Mouse (Mus musculus): ENCODE data around the gene Tectb. TPM values are rescaled to one million over a fixed set of nuclear protein-coding genes. Genes with fewer than 3 reads are reported as not detected.

Gene Tectb
- polyA plus RNA-seq (2016; fragmentation: Nextera tagmentation; extraction: Ambion mirVana) = 0.15 and 0.27 TPM in 2 replicates

DNA sequence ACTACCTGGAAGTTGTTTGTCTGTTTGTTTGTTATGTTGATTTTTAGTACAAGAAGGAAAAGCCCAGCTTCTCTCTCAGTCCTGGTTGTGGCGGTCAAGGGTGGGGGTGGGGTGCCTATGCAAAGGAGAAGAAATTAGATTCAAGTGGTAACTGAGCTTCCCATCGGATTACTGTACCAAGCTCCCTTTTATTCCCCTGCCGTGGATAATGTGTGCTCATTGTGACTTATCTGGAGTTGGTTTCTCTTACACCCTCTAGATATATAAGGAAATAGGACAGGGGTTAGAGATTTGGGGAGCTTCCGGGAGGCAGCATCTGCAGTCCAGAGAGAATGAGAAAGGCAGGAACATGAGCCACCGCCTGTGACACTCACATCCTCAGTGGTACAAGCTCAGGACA is at the start of gene Tectb:
TSS of gene Tectb (plus strand) at position 301 of the 400 bp plus-strand sequence.
- H3K36me3 ChIP-seq = no peaks in the 10 kb centered on the region
- H3K27ac ChIP-seq = no peak within 1 kb of the TSS
- H3K9ac ChIP-seq = no peak within 1 kb of the TSS
- no peaks in the 10 kb centered on the region for H3K27me3 ChIP-seq
- H3K4me3 ChIP-seq = no peak within 1 kb of the TSS
- 70% methylated on average over 5 of the region's 5 CpGs for WGBS
- no peak for ATAC-seq (ENCODE audit: insufficient number of reproducible peaks, insufficient read depth, low FRiP score, low TSS enrichment)
- no peak within 1 kb of the TSS for H3K4me2 ChIP-seq (replicated peaks)
- H3K9me3 ChIP-seq = no peaks in the 10 kb centered on the region
- H3K4me1 ChIP-seq = no peaks in the 10 kb centered on the region

GRCm38 (mm10) chr19:55131747-55132146 is 48.8 kb upstream of the Tectb start:
- Histone ChIP-seq H3K27me3 (no peaks in the 10 kb centered on the region), H3K36me3 (no peaks in the 10 kb centered on the region), H3K4me3 (no peak overlapping the region), H3K9me3 (no peaks in the 10 kb centered on the region), H3K4me2 (replicated peaks) (no peak overlapping the region), H3K4me1 (no peaks in the 10 kb centered on the region; the same call in 1 of the 2 replicates), H3K27ac (no peak overlapping the region), H3K9ac (no peak overlapping the region)
- no peak for ATAC-seq (ENCODE audit: insufficient number of reproducible peaks, insufficient read depth, low FRiP score, low TSS enrichment)
- 38% methylated on average over 1 of the region's 1 CpGs for WGBS

GRCm38 (mm10) chr19:55132476-55132875 is 48.1 kb upstream of the Tectb start:
- Histone ChIP-seq H3K4me2 (replicated peaks) (no peak overlapping the region), H3K4me1 (no peaks in the 10 kb centered on the region; the same call in 1 of the 2 replicates), H3K9me3 (no peaks in the 10 kb centered on the region), H3K4me3 (no peak overlapping the region), H3K36me3 (no peaks in the 10 kb centered on the region), H3K27me3 (no peaks in the 10 kb centered on the region), H3K9ac (no peak overlapping the region), H3K27ac (no peak overlapping the region)
- ATAC-seq (ENCODE audit: insufficient number of reproducible peaks, insufficient read depth, low FRiP score, low TSS enrichment) = no peak
- WGBS = 62% methylated on average over 3 of the region's 3 CpGs

DNA sequence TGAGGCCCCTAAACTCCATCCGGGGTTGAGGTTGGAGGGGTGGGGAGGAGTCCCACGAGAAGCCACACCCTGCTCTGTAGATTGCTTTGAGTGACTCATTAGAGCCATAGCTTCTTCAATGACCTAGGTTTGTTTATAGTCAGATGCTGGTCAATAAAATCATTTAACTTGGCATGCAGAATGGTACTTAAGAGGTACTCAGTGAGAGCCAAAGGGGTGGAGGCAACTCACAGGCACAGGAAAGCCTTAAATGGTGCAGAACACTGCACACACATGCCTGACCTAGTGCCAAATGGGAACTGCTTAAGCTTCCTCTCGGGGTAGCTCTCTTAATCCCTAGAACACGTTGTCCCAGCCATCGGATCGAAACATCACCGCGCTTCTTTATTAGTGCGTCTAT is 46.0 kb upstream of the Tectb start:
- no peak for ATAC-seq (ENCODE audit: insufficient number of reproducible peaks, insufficient read depth, low FRiP score, low TSS enrichment)
- H3K9me3 ChIP-seq = no peaks in the 10 kb centered on the region
- H3K36me3 ChIP-seq = no peaks in the 10 kb centered on the region
- no peak overlapping the region for H3K27ac ChIP-seq
- H3K9ac ChIP-seq = no peak overlapping the region
- H3K4me2 ChIP-seq (replicated peaks) = no peak overlapping the region
- H3K4me1 ChIP-seq = no peaks in the 10 kb centered on the region; the same call in 1 of the 2 replicates
- 82% methylated on average over 9 of the region's 9 CpGs for WGBS
- H3K27me3 ChIP-seq = no peaks in the 10 kb centered on the region
- H3K4me3 ChIP-seq = no peak overlapping the region

GRCm38 (mm10) chr19:55135918-55136317 is 44.6 kb upstream of the Tectb start:
- Histone ChIP-seq H3K36me3 (no peaks in the 10 kb centered on the region), H3K9me3 (no peaks in the 10 kb centered on the region), H3K27ac (no peak overlapping the region), H3K27me3 (no peaks in the 10 kb centered on the region), H3K4me3 (no peak overlapping the region), H3K9ac (no peak overlapping the region), H3K4me1 (no peaks in the 10 kb centered on the region; the same call in 1 of the 2 replicates), H3K4me2 (replicated peaks) (no peak overlapping the region)
- WGBS = 83% methylated on average over 3 of the region's 3 CpGs
- no peak for ATAC-seq (ENCODE audit: insufficient number of reproducible peaks, insufficient read depth, low FRiP score, low TSS enrichment)

- Histone ChIP-seq H3K9me3 (no peaks in the 10 kb centered on the region), H3K27ac (no peak overlapping the region), H3K4me1 (no peaks in the 10 kb centered on the region; the same call in 1 of the 2 replicates), H3K27me3 (no peaks in the 10 kb centered on the region), H3K36me3 (no peaks in the 10 kb centered on the region), H3K4me2 (replicated peaks) (no peak overlapping the region), H3K4me3 (no peak overlapping the region), H3K9ac (no peak overlapping the region)
- no peak for ATAC-seq (ENCODE audit: insufficient number of reproducible peaks, insufficient read depth, low FRiP score, low TSS enrichment)
- 72% methylated on average over 4 of the region's 4 CpGs for WGBS
Observed at GRCm38 (mm10) chr19:55136693-55137427, 43.7 kb upstream of the Tectb start.

DNA sequence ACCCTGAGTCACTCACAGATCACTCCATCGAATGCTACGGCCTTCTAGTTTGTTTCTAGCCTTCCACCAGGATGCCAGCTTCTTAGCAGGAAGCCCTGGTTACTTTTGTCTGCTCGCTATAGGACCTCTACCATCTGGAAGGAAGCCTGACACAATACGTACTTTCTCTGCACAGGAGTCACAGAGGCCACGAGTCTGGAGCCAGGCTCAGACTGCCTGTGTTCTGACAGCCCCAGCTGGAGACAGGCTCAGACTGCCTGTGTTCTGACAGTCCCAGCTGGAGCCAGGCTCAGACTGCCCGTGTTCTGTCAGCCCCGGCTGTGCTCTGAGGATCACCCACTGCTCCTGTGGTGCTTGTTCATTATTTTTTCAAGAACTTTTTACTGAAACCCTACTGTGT is 42.6 kb upstream of the Tectb start:
- WGBS = 33% methylated on average over 7 of the region's 7 CpGs
- no peak overlapping the region for H3K9ac ChIP-seq
- H3K4me2 ChIP-seq (replicated peaks) = no peak overlapping the region
- no peaks in the 10 kb centered on the region for H3K9me3 ChIP-seq
- H3K4me3 ChIP-seq = no peak overlapping the region
- no peaks in the 10 kb centered on the region for H3K36me3 ChIP-seq
- no peaks in the 10 kb centered on the region for H3K27me3 ChIP-seq
- no peak for ATAC-seq (ENCODE audit: insufficient number of reproducible peaks, insufficient read depth, low FRiP score, low TSS enrichment)
- H3K4me1 ChIP-seq = no peaks in the 10 kb centered on the region; the same call in 1 of the 2 replicates
- H3K27ac ChIP-seq = no peak overlapping the region

- Histone ChIP-seq H3K4me1 (peaks cover 4% of the 10 kb centered on the region), H3K27me3 (no peaks in the 10 kb centered on the region), H3K4me2 (replicated peaks) (no peak overlapping the region), H3K4me3 (no peak overlapping the region), H3K36me3 (no peaks in the 10 kb centered on the region), H3K9ac (no peak overlapping the region), H3K9me3 (no peaks in the 10 kb centered on the region), H3K27ac (no peak overlapping the region)
- 86% methylated on average over 7 of the region's 7 CpGs for WGBS
- no peak for ATAC-seq (ENCODE audit: insufficient number of reproducible peaks, insufficient read depth, low FRiP score, low TSS enrichment)
Observed at GRCm38 (mm10) chr19:55138506-55138905, 42.0 kb upstream of the Tectb start.

DNA sequence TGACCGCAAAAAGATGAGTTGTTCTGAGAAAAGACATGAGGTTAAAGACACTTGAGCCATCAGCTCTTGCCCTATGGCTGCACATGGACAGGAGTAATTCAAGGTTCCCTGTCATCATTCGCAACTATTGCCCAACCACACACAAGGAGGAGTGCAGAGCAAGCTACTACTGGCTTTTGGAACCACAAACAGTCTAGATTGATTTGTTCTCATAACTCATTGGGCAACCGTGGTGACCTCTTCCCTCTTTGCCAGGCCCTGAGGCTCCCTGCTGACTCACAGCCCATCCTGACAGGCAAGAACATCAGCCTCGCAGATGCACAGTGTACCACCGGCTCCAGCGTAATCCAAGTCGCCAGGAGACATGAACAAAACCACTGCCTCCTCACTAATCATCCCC is 41.2 kb upstream of the Tectb start:
- H3K4me2 ChIP-seq (replicated peaks) = no peak overlapping the region
- H3K36me3 ChIP-seq = no peaks in the 10 kb centered on the region
- no peak for ATAC-seq (ENCODE audit: insufficient number of reproducible peaks, insufficient read depth, low FRiP score, low TSS enrichment)
- H3K27me3 ChIP-seq = no peaks in the 10 kb centered on the region
- WGBS = 63% methylated on average over 7 of the region's 7 CpGs
- H3K4me3 ChIP-seq = no peak overlapping the region
- no peaks in the 10 kb centered on the region for H3K9me3 ChIP-seq
- H3K4me1 ChIP-seq = peaks cover 12% of the 10 kb centered on the region
- H3K9ac ChIP-seq = no peak overlapping the region
- H3K27ac ChIP-seq = no peak overlapping the region

DNA sequence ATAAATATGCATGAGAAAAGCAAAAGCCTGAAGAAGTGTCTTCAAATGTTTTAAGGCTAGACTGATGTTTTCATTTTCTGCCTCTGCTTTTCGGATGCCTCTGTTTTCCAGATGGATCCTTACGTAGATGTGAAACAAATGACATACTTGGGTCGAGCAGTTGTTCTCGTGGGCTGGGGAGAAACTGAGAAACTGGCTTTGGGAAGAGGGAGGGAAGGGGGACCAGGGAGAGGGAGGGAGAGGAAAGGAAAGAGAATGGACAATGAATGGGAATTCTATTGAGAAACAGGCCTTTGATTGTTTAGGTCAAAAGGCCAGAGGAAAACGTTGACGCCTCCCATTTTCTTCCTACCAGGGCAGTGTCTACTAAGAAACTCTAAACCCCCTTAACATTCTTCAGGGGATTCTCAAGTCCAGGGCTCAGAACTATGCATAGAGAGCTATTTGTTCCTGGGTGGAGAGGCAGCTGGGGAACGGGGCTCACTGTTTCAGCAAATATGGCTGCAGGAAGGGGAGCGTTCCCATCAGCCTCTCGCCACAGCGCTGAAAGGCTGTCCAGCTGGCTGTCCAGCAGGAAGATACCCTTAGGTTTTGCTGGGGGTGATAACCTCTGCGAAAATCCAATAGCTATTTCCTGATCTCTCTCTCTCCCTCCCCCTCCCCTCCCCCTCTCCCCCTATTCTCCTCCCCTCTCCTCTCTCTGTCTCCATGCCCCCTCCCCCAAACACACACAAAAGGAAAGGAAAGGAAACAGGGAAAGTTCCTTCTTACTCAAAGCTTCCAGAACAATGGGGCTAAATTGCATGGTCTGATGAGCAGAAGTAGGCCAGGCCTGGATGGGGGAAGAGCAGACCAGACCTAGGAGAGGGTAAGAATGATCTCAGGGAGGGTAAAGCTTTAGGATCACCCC is 36.9 kb upstream of the Tectb start:
- H3K4me1 ChIP-seq = peaks cover 17% of the 10 kb centered on the region
- no peaks in the 10 kb centered on the region for H3K36me3 ChIP-seq
- no peak overlapping the region for H3K4me2 ChIP-seq (replicated peaks)
- WGBS = 13% methylated on average over 11 of the region's 11 CpGs
- H3K4me3 ChIP-seq = no peak overlapping the region
- peak overlapping the region; percentile 83 for H3K27ac ChIP-seq
- H3K9ac ChIP-seq = no peak overlapping the region
- ATAC-seq (ENCODE audit: insufficient number of reproducible peaks, insufficient read depth, low FRiP score, low TSS enrichment) = peak; percentile 22; the same call in 1 of the 2 replicates
- no peaks in the 10 kb centered on the region for H3K9me3 ChIP-seq
- no peaks in the 10 kb centered on the region for H3K27me3 ChIP-seq

DNA sequence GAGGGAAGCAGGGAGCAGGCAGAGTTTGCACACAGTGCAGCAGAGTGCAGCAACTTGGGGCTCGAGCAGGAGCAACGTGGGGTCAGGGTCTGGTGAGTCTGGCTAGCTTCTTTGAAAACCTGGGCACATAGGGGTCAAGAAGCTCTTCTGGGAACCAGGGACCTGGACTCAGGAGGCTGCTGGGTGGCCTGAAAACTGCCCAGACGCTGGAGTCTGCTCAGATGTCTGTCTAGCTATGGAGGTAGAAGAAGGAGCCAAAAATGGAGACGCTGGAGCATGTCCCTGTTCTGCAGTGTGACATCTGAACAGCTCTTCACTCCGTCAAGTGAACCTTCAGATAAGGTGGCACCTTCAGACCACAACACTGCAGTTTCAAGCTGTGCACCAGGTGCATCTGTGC is 35.8 kb upstream of the Tectb start:
- no peaks in the 10 kb centered on the region for H3K36me3 ChIP-seq
- no peak overlapping the region; the same call in 1 of the 2 replicates for H3K9ac ChIP-seq
- peak overlapping the region; percentile 83 for H3K27ac ChIP-seq
- ATAC-seq (ENCODE audit: insufficient number of reproducible peaks, insufficient read depth, low FRiP score, low TSS enrichment) = no peak
- H3K27me3 ChIP-seq = no peaks in the 10 kb centered on the region
- H3K9me3 ChIP-seq = 0 out of 2 replicates have a peak, but pooled peaks cover under 1% of the 10 kb centered on the region
- H3K4me1 ChIP-seq = peaks cover 17% of the 10 kb centered on the region
- WGBS = 64% methylated on average over 5 of the region's 5 CpGs
- H3K4me2 ChIP-seq (replicated peaks) = no peak overlapping the region
- no peak overlapping the region for H3K4me3 ChIP-seq
